25 mouse cellular contexts compared by ENCODE assay signal in genomic region chr2:6704804-6705203, GRCm38 (mm10).
DNase-seq lines count a peak whose midpoint lies in the region; ATAC-seq and TF ChIP-seq lines count a peak whose summit lies in the region.
"Had no signal": no experiment of that assay in that cellular context is flagged by ENCODE, and none has a peak within 500 bp of the region (broad histone marks: within the 10 kb centered on the region; RNA-seq: fewer than 3 reads in every experiment).

No protein-coding gene starts in this region.

- peaks cover 81% of the 10 kb centered on the region for H3K4me1 ChIP-seq in megakaryocyte, embryonic 14.5 days
- peaks cover 27 to 71% of the 10 kb centered on the region in 2 experiments for H3K4me1 ChIP-seq in CH12.LX (ENCODE audit: control insufficient read depth in 1 of 2, insufficient read depth in 2 of 2)

- no peaks in the 10 kb centered on the region for H3K9me3 ChIP-seq in megakaryocyte, embryonic 14.5 days
- no peaks in the 10 kb centered on the region for H3K9me3 ChIP-seq in CH12.LX (replicated peaks; ENCODE audit: low read length)
- H3K9me3 ChIP-seq: forebrain, embryonic 13.5 days; heart, embryonic 13.5 days; hindbrain, embryonic 10.5 days; hindbrain, embryonic 15.5 days; limb, embryonic 10.5 days; limb, embryonic 15.5 days; midbrain, embryonic 13.5 days had no signal

- no peak for ATAC-seq in megakaryocyte, adult 5-6 weeks (ENCODE audit: poor library complexity, severe bottlenecking)
- peak; percentile 9; the same call in 1 of the 2 replicates for ATAC-seq in common myeloid progenitor, adult 5-6 weeks (replicated peaks; ENCODE audit: low read depth, poor library complexity, severe bottlenecking)
- 0 out of 2 replicates have a peak, but pooled peaks have one; percentile 8 for ATAC-seq in megakaryocyte-erythroid progenitor cell, adult 5-6 weeks (replicated peaks; ENCODE audit: low FRiP score, low TSS enrichment, poor library complexity, severe bottlenecking)
- ATAC-seq: forebrain, embryonic 13.5 days; liver, postnatal 0 days; midbrain, embryonic 13.5 days had no signal

- H3K27ac ChIP-seq in CH12.LX (ENCODE audit: insufficient read depth, low read depth), result peak overlapping the region; percentile 72
- no peak overlapping the region for H3K27ac ChIP-seq in gastrocnemius, adult 2 months
- H3K27ac ChIP-seq: forebrain, embryonic 13.5 days; heart, embryonic 13.5 days; hindbrain, embryonic 10.5 days; hindbrain, embryonic 15.5 days; limb, embryonic 10.5 days; limb, embryonic 15.5 days; midbrain, embryonic 13.5 days had no signal

- intact Hi-C loops in gastrocnemius, adult 2 months (cut with DNase I), result no loop called here

- TF ChIP-seq RAD21 in CH12.LX (IDR thresholded peaks at IDR 0.05; ENCODE audit: low read depth, low read length), result no peak

- peaks cover 44% of the 10 kb centered on the region for H3K36me3 ChIP-seq in megakaryocyte, embryonic 14.5 days (replicated peaks; ENCODE audit: low read length)
- peaks cover 3 to 38% of the 10 kb centered on the region in 2 experiments for H3K36me3 ChIP-seq in CH12.LX (replicated peaks in 1 of 2; ENCODE audit: control insufficient read depth in 1 of 2, insufficient read depth in 1 of 2, low read length in 1 of 2)
- H3K36me3 ChIP-seq: hindbrain, embryonic 10.5 days; hindbrain, embryonic 15.5 days; limb, embryonic 10.5 days; limb, embryonic 15.5 days; midbrain, embryonic 13.5 days had no signal

- in situ Hi-C loops in CH12.LX (cut with MboI; ENCODE audit: low pct_ligation_motif_present, low pct_unique_long_range_greater_than_20kb, low sequenced_read_pairs), result loop anchor here (25.0 kb wide), 1 partner anchor 268 kb away; no protein-coding TSS in a partner anchor

- TF ChIP-seq POLR2A in CH12.LX (IDR thresholded peaks at IDR 0.05; ENCODE audit: low read depth, low read length), result no peak; the same call in 1 of the 2 replicates

- H3K4me3 ChIP-seq in megakaryocyte, embryonic 14.5 days (replicated peaks), result peak overlapping the region; percentile 57
- H3K4me3 ChIP-seq in CH12.LX (replicated peaks in 1 of 3; ENCODE audit: low read depth in 2 of 3, low read length in 2 of 3, poor library complexity in 1 of 3), result no peak overlapping the region
- no peak overlapping the region for H3K4me3 ChIP-seq in gastrocnemius, adult 2 months
- H3K4me3 ChIP-seq: forebrain, embryonic 13.5 days; heart, embryonic 13.5 days; hindbrain, embryonic 10.5 days; hindbrain, embryonic 15.5 days; limb, embryonic 10.5 days; limb, embryonic 15.5 days; midbrain, embryonic 13.5 days had no signal

- H3K9ac ChIP-seq in CH12.LX (ENCODE audit: insufficient read depth, low read depth), result peak overlapping the region; percentile 55; the same call in 1 of the 2 replicates
- H3K9ac ChIP-seq: forebrain, embryonic 13.5 days; heart, embryonic 13.5 days; hindbrain, embryonic 15.5 days; limb, embryonic 15.5 days; liver, postnatal 0 days; midbrain, embryonic 13.5 days had no signal

- TF ChIP-seq CTCF in CH12.LX (conservative IDR thresholded peaks at IDR 0.05 in 1 of 2, IDR thresholded peaks at IDR 0.05 in 1 of 2; ENCODE audit: low read depth in 2 of 2, low read length in 2 of 2), result no peak
- no peak for TF ChIP-seq CTCF in gastrocnemius, adult 2 months (IDR thresholded peaks at IDR 0.05)

- peak; percentile 63 for TF ChIP-seq EP300 in CH12.LX (IDR thresholded peaks at IDR 0.05; ENCODE audit: low read length)

- dilution Hi-C loops in CH12.LX (cut with MboI; ENCODE audit: extremely low pct_ligation_motif_present, extremely low pct_unique_long_range_greater_than_20kb, low sequenced_read_pairs), result no loop called here

- H3K4me2 ChIP-seq in CH12.LX (ENCODE audit: insufficient read depth, low read depth, poor library complexity, severe bottlenecking), result peak overlapping the region; percentile 96
- H3K4me2 ChIP-seq: forebrain, embryonic 13.5 days; heart, embryonic 13.5 days; hindbrain, embryonic 15.5 days; limb, embryonic 15.5 days; midbrain, embryonic 13.5 days had no signal

- no peak for DNase-seq in CH12.LX (ENCODE audit: extremely low read depth)
- no peak for DNase-seq in frontal cortex, adult 2 months (ENCODE audit: extremely low spot score in 1 of 2, low spot score in 1 of 2)
- DNase-seq in yolk sac, embryonic 10.5 days (ENCODE audit: low spot score), result no peak
- no peak for DNase-seq in gastrocnemius, adult 2 months
- DNase-seq: adrenal gland, postnatal 14 days; cerebellum, adult 18-20 months; cerebellum, postnatal 10 days; gastrocnemius, postnatal 36 days; heart, postnatal 14 days; kidney, adult 18-20 months; kidney, postnatal 36 days; liver, postnatal 0 days; lung, postnatal 4 days; thymus, postnatal 25 days had no signal

- H3K79me2 ChIP-seq in CH12.LX (replicated peaks; ENCODE audit: control insufficient read depth, extremely low read depth, insufficient read depth, poor library complexity, severe bottlenecking), result peaks cover 63% of the 10 kb centered on the region

- H3K27me3 ChIP-seq in megakaryocyte, embryonic 14.5 days (replicated peaks), result no peaks in the 10 kb centered on the region
- no peaks in the 10 kb centered on the region for H3K27me3 ChIP-seq in CH12.LX (replicated peaks)
- H3K27me3 ChIP-seq: forebrain, embryonic 13.5 days; heart, embryonic 13.5 days; hindbrain, embryonic 15.5 days; limb, embryonic 15.5 days; midbrain, embryonic 13.5 days had no signal

TF ChIP-seq in CH12.LX, 34 proteins besides CTCF, POLR2A, EP300 and RAD21:
- TF ChIP-seq USF2 (conservative IDR thresholded peaks at IDR 0.05; ENCODE audit: low read depth, low read length), result no peak
- TF ChIP-seq RCOR1 (conservative IDR thresholded peaks at IDR 0.05; ENCODE audit: low read depth, low read length), result no peak
- TF ChIP-seq MYC (IDR thresholded peaks at IDR 0.05; ENCODE audit: low read depth, low read length), result no peak
- 0 out of 2 replicates have a peak, but pooled peaks have one; percentile 43 for TF ChIP-seq MAX (IDR thresholded peaks at IDR 0.05; ENCODE audit: low read length)
- no peak for TF ChIP-seq ZC3H11A (IDR thresholded peaks at IDR 0.05; ENCODE audit: low read depth, low read length)
- TF ChIP-seq TBP (conservative IDR thresholded peaks at IDR 0.05; ENCODE audit: low read depth, low read length), result 0 out of 2 replicates have a peak, but pooled peaks have one; percentile 56
- TF ChIP-seq ETS1 (conservative IDR thresholded peaks at IDR 0.05; ENCODE audit: low read depth, low read length), result 0 out of 2 replicates have a peak, but pooled peaks have one; percentile 19
- TF ChIP-seq NELFE (IDR thresholded peaks at IDR 0.05; ENCODE audit: low read depth, low read length), result no peak
- TF ChIP-seq TCF12 (IDR thresholded peaks at IDR 0.05; ENCODE audit: low read depth, low read length), result peak; percentile 47; the same call in 1 of the 2 replicates
- no peak for TF ChIP-seq NRF1 (IDR thresholded peaks at IDR 0.05; ENCODE audit: low read depth, low read length)
- no peak for TF ChIP-seq GABPA (IDR thresholded peaks at IDR 0.05; ENCODE audit: insufficient replicate concordance, low read depth, low read length)
- TF ChIP-seq POLR2AphosphoS2 (IDR thresholded peaks at IDR 0.05; ENCODE audit: low read depth, low read length), result no peak
- no peak for TF ChIP-seq MEF2A (IDR thresholded peaks at IDR 0.05; ENCODE audit: borderline replicate concordance, low read depth, low read length)
- no peak for TF ChIP-seq SMC3 (IDR thresholded peaks at IDR 0.05; ENCODE audit: low read depth, low read length)
- no peak; the same call in 1 of the 2 replicates for TF ChIP-seq SIN3A (IDR thresholded peaks at IDR 0.05; ENCODE audit: low read length)
- no peak for TF ChIP-seq USF1 (IDR thresholded peaks at IDR 0.05; ENCODE audit: low read depth, low read length)
- TF ChIP-seq CHD1 (IDR thresholded peaks at IDR 0.05; ENCODE audit: low read depth, low read length), result no peak
- no peak for TF ChIP-seq JUN (IDR thresholded peaks at IDR 0.05; ENCODE audit: insufficient read depth, low read depth, low read length)
- no peak for TF ChIP-seq ZNF384 (IDR thresholded peaks at IDR 0.05; ENCODE audit: low read depth, low read length)
- no peak for TF ChIP-seq MAFK (IDR thresholded peaks at IDR 0.05; ENCODE audit: insufficient replicate concordance, low read length)
- no peak for TF ChIP-seq ELF1 (IDR thresholded peaks at IDR 0.05; ENCODE audit: low read depth, low read length)
- TF ChIP-seq E2F4 (IDR thresholded peaks at IDR 0.05; ENCODE audit: insufficient replicate concordance, low read depth, low read length), result no peak
- no peak for TF ChIP-seq ZMIZ1 (IDR thresholded peaks at IDR 0.05; ENCODE audit: low read depth, low read length)
- no peak for TF ChIP-seq KAT2A (IDR thresholded peaks at IDR 0.05; ENCODE audit: insufficient replicate concordance, low read length)
- 0 out of 2 replicates have a peak, but pooled peaks have one; percentile 5 for TF ChIP-seq HCFC1 (IDR thresholded peaks at IDR 0.05; ENCODE audit: low read depth, low read length)
- peak; percentile 7; the same call in 1 of the 2 replicates for TF ChIP-seq IRF4 (IDR thresholded peaks at IDR 0.05; ENCODE audit: low read depth, low read length)
- no peak for TF ChIP-seq ZKSCAN1 (IDR thresholded peaks at IDR 0.05; ENCODE audit: borderline replicate concordance, low read depth, low read length)
- no peak for TF ChIP-seq PAX5 (IDR thresholded peaks at IDR 0.05; ENCODE audit: low read length)
- TF ChIP-seq UBTF (IDR thresholded peaks at IDR 0.05; ENCODE audit: low read depth, low read length), result no peak
- no peak for TF ChIP-seq MXI1 (IDR thresholded peaks at IDR 0.05; ENCODE audit: low read depth, low read length)
- no peak for TF ChIP-seq MAZ (IDR thresholded peaks at IDR 0.05; ENCODE audit: low read depth, low read length)
- peak; percentile 41; the same call in 1 of the 2 replicates for TF ChIP-seq BHLHE40 (IDR thresholded peaks at IDR 0.05; ENCODE audit: low read depth, low read length)
- no peak for TF ChIP-seq JUND (conservative IDR thresholded peaks at IDR 0.05; ENCODE audit: low read depth, low read length)
- no peak for TF ChIP-seq CHD2 (IDR thresholded peaks at IDR 0.05; ENCODE audit: low read length)
